Mouse (Mus musculus): ENCODE data around the gene Ttn. TPM values are rescaled to one million over a fixed set of nuclear protein-coding genes. Genes with fewer than 3 reads are reported as not detected.
A peak's percentile ranks its signal among the peaks of the same experiment; 100 is the strongest.

Ttn gene
- polyA plus RNA-seq, 1 experiment from 2014 or later, result 717 TPM

- Histone ChIP-seq H3K4me2 (ENCODE audit: low read depth, low read length) (no peak overlapping the region), H3K4me1 (ENCODE audit: control insufficient read depth, insufficient read depth, low read length) (peaks cover 7% of the 10 kb centered on the region), H3K9me3 (replicated peaks; ENCODE audit: control insufficient read depth, low read length) (no peaks in the 10 kb centered on the region), H3K27me3 (ENCODE audit: control insufficient read depth, insufficient read depth, low read length) (no peaks in the 10 kb centered on the region), H3K27ac (ENCODE audit: low read length) (no peak overlapping the region), H3K36me3 (ENCODE audit: control insufficient read depth, insufficient read depth) (no peaks in the 10 kb centered on the region), H3K9ac (ENCODE audit: low read length) (no peak overlapping the region), H3K4me3 (ENCODE audit: low read length) (no peak overlapping the region)
- no peak for ATAC-seq (replicated peaks; ENCODE audit: extremely low read depth, insufficient read depth, low FRiP score)
- WGBS, result 85% methylated on average over 4 of the region's 4 CpGs
These were observed 5.0 kb upstream of the Ttn start for GRCm38 (mm10) chr2:76987317-76987716.

- Histone ChIP-seq H3K9ac (ENCODE audit: low read length) (peak overlapping the region; percentile 29), H3K9me3 (replicated peaks; ENCODE audit: control insufficient read depth, low read length) (no peaks in the 10 kb centered on the region), H3K27ac (ENCODE audit: low read length) (peak overlapping the region; percentile 82), H3K4me3 (ENCODE audit: low read length) (no peak overlapping the region), H3K4me2 (ENCODE audit: low read depth, low read length) (peak overlapping the region; percentile 53), H3K27me3 (ENCODE audit: control insufficient read depth, insufficient read depth, low read length) (no peaks in the 10 kb centered on the region), H3K36me3 (ENCODE audit: control insufficient read depth, insufficient read depth) (no peaks in the 10 kb centered on the region), H3K4me1 (ENCODE audit: control insufficient read depth, insufficient read depth, low read length) (peaks cover 7% of the 10 kb centered on the region)
- whole genome bisulfite sequencing, result 55% methylated on average over 5 of the region's 5 CpGs
- ATAC-seq (replicated peaks; ENCODE audit: extremely low read depth, insufficient read depth, low FRiP score), result no peak
These were observed 2.0 kb upstream of the Ttn start for GRCm38 (mm10) chr2:76984384-76984783.

GRCm38 (mm10) chr2:76983601-76984000, 1.3 kb upstream of the Ttn start:
- peak overlapping the region; percentile 14; the same call in 1 of the 2 replicates for H3K4me3 ChIP-seq (ENCODE audit: low read length)
- peak overlapping the region; percentile 82 for H3K27ac ChIP-seq (ENCODE audit: low read length)
- H3K9me3 ChIP-seq (replicated peaks; ENCODE audit: control insufficient read depth, low read length), result no peaks in the 10 kb centered on the region
- H3K4me2 ChIP-seq (ENCODE audit: low read depth, low read length), result peak overlapping the region; percentile 53
- WGBS, result 18% methylated on average over 5 of the region's 5 CpGs
- no peaks in the 10 kb centered on the region for H3K36me3 ChIP-seq (ENCODE audit: control insufficient read depth, insufficient read depth)
- no peak for ATAC-seq (replicated peaks; ENCODE audit: extremely low read depth, insufficient read depth, low FRiP score)
- H3K27me3 ChIP-seq (ENCODE audit: control insufficient read depth, insufficient read depth, low read length), result no peaks in the 10 kb centered on the region
- H3K9ac ChIP-seq (ENCODE audit: low read length), result no peak overlapping the region
- peaks cover 7% of the 10 kb centered on the region for H3K4me1 ChIP-seq (ENCODE audit: control insufficient read depth, insufficient read depth, low read length)

- peak overlapping the region; percentile 99 for H3K27ac ChIP-seq (ENCODE audit: low read length)
- WGBS, result 36% methylated on average over 5 of the region's 5 CpGs
- peak overlapping the region; percentile 66 for H3K4me3 ChIP-seq (ENCODE audit: low read length)
These were observed 630 bp downstream of the Ttn start for GRCm38 (mm10) chr2:76981717-76982116.

GRCm38 (mm10) chr2:76980146-76980545, 2.2 kb downstream of the Ttn start:
- Histone ChIP-seq H3K9ac (ENCODE audit: low read length) (peak overlapping the region; percentile 84), H3K4me2 (ENCODE audit: low read depth, low read length) (peak overlapping the region; percentile 56), H3K27me3 (ENCODE audit: control insufficient read depth, insufficient read depth, low read length) (no peaks in the 10 kb centered on the region), H3K36me3 (ENCODE audit: control insufficient read depth, insufficient read depth) (peaks cover 18% of the 10 kb centered on the region), H3K9me3 (replicated peaks; ENCODE audit: control insufficient read depth, low read length) (no peaks in the 10 kb centered on the region), H3K4me1 (ENCODE audit: control insufficient read depth, insufficient read depth, low read length) (peaks cover 27% of the 10 kb centered on the region), H3K4me3 (ENCODE audit: low read length) (peak overlapping the region; percentile 69), H3K27ac (ENCODE audit: low read length) (peak overlapping the region; percentile 95)
- ATAC-seq (replicated peaks; ENCODE audit: extremely low read depth, insufficient read depth, low FRiP score), result peak; percentile 12
- 34% methylated on average over 9 of the region's 9 CpGs for WGBS

More at GRCm38 (mm10) chr2:76981717-76982116, 630 bp downstream of the Ttn start:
- peaks cover 20% of the 10 kb centered on the region for H3K4me1 ChIP-seq (ENCODE audit: control insufficient read depth, insufficient read depth, low read length)
- peaks cover 9% of the 10 kb centered on the region for H3K36me3 ChIP-seq (ENCODE audit: control insufficient read depth, insufficient read depth)
- H3K9ac ChIP-seq (ENCODE audit: low read length), result peak overlapping the region; percentile 86
- no peak overlapping the region for H3K4me2 ChIP-seq (ENCODE audit: low read depth, low read length)
- peak; percentile 86 for ATAC-seq (replicated peaks; ENCODE audit: extremely low read depth, insufficient read depth, low FRiP score)
- no peaks in the 10 kb centered on the region for H3K27me3 ChIP-seq (ENCODE audit: control insufficient read depth, insufficient read depth, low read length)
- no peaks in the 10 kb centered on the region for H3K9me3 ChIP-seq (replicated peaks; ENCODE audit: control insufficient read depth, low read length)

- Histone ChIP-seq H3K27ac (ENCODE audit: low read length) (peak overlapping the region; percentile 19), H3K36me3 (ENCODE audit: control insufficient read depth, insufficient read depth) (peaks cover 30% of the 10 kb centered on the region), H3K4me1 (ENCODE audit: control insufficient read depth, insufficient read depth, low read length) (peaks cover 30% of the 10 kb centered on the region), H3K4me3 (ENCODE audit: low read length) (no peak overlapping the region), H3K4me2 (ENCODE audit: low read depth, low read length) (peak overlapping the region; percentile 38; the same call in 1 of the 2 replicates), H3K9ac (ENCODE audit: low read length) (no peak overlapping the region; the same call in 1 of the 2 replicates), H3K27me3 (ENCODE audit: control insufficient read depth, insufficient read depth, low read length) (no peaks in the 10 kb centered on the region), H3K9me3 (replicated peaks; ENCODE audit: control insufficient read depth, low read length) (no peaks in the 10 kb centered on the region)
- ATAC-seq (replicated peaks; ENCODE audit: extremely low read depth, insufficient read depth, low FRiP score), result no peak
- WGBS, result 57% methylated on average over 6 of the region's 6 CpGs
These were observed 4.7 kb downstream of the Ttn start for GRCm38 (mm10) chr2:76977650-76978049.

- ATAC-seq (replicated peaks; ENCODE audit: extremely low read depth, insufficient read depth, low FRiP score), result no peak
- H3K36me3 ChIP-seq (ENCODE audit: control insufficient read depth, insufficient read depth), result peaks cover 52% of the 10 kb centered on the region
- no peak overlapping the region for H3K27ac ChIP-seq (ENCODE audit: low read length)
- H3K4me1 ChIP-seq (ENCODE audit: control insufficient read depth, insufficient read depth, low read length), result peaks cover 38% of the 10 kb centered on the region
- 54% methylated on average over 4 of the region's 4 CpGs for WGBS
- H3K4me3 ChIP-seq (ENCODE audit: low read length), result no peak overlapping the region
- H3K4me2 ChIP-seq (ENCODE audit: low read depth, low read length), result no peak overlapping the region
- no peaks in the 10 kb centered on the region for H3K27me3 ChIP-seq (ENCODE audit: control insufficient read depth, insufficient read depth, low read length)
- no peaks in the 10 kb centered on the region for H3K9me3 ChIP-seq (replicated peaks; ENCODE audit: control insufficient read depth, low read length)
- H3K9ac ChIP-seq (ENCODE audit: low read length), result 0 out of 2 replicates have a peak overlapping the region, but pooled peaks have one; percentile 13
These were observed 10.3 kb downstream of the Ttn start for GRCm38 (mm10) chr2:76972051-76972450.

- 0 out of 2 replicates have a peak overlapping the region, but pooled peaks have one; percentile 8 for H3K9ac ChIP-seq (ENCODE audit: low read length)
- H3K27me3 ChIP-seq (ENCODE audit: control insufficient read depth, insufficient read depth, low read length), result no peaks in the 10 kb centered on the region
- H3K9me3 ChIP-seq (replicated peaks; ENCODE audit: control insufficient read depth, low read length), result no peaks in the 10 kb centered on the region
- peak overlapping the region; percentile 34; the same call in 1 of the 2 replicates for H3K4me2 ChIP-seq (ENCODE audit: low read depth, low read length)
- H3K4me3 ChIP-seq (ENCODE audit: low read length), result no peak overlapping the region; the same call in 1 of the 2 replicates
- ATAC-seq (replicated peaks; ENCODE audit: extremely low read depth, insufficient read depth, low FRiP score), result no peak
- peaks cover 30% of the 10 kb centered on the region for H3K4me1 ChIP-seq (ENCODE audit: control insufficient read depth, insufficient read depth, low read length)
- WGBS, result 60% methylated on average over 5 of the region's 5 CpGs
- H3K36me3 ChIP-seq (ENCODE audit: control insufficient read depth, insufficient read depth), result peaks cover 52% of the 10 kb centered on the region
- H3K27ac ChIP-seq (ENCODE audit: low read length), result peak overlapping the region; percentile 53
These were observed 11.3 kb downstream of the Ttn start for GRCm38 (mm10) chr2:76971069-76971468.

- WGBS, result 15% methylated on average over 4 of the region's 4 CpGs
- Histone ChIP-seq H3K4me2 (ENCODE audit: low read depth, low read length) (peak overlapping the region; percentile 47), H3K9me3 (replicated peaks; ENCODE audit: control insufficient read depth, low read length) (no peaks in the 10 kb centered on the region), H3K36me3 (ENCODE audit: control insufficient read depth, insufficient read depth) (peaks cover 54% of the 10 kb centered on the region), H3K27me3 (ENCODE audit: control insufficient read depth, insufficient read depth, low read length) (no peaks in the 10 kb centered on the region), H3K9ac (ENCODE audit: low read length) (peak overlapping the region; percentile 34), H3K27ac (ENCODE audit: low read length) (peak overlapping the region; percentile 69), H3K4me1 (ENCODE audit: control insufficient read depth, insufficient read depth, low read length) (peaks cover 30% of the 10 kb centered on the region), H3K4me3 (ENCODE audit: low read length) (peak overlapping the region; percentile 1; the same call in 1 of the 2 replicates)
- ATAC-seq (replicated peaks; ENCODE audit: extremely low read depth, insufficient read depth, low FRiP score), result no peak
These were observed 11.7 kb downstream of the Ttn start for GRCm38 (mm10) chr2:76970669-76971068.
